13 mouse cellular contexts compared by ENCODE assay signal in the genomic region with DNA sequence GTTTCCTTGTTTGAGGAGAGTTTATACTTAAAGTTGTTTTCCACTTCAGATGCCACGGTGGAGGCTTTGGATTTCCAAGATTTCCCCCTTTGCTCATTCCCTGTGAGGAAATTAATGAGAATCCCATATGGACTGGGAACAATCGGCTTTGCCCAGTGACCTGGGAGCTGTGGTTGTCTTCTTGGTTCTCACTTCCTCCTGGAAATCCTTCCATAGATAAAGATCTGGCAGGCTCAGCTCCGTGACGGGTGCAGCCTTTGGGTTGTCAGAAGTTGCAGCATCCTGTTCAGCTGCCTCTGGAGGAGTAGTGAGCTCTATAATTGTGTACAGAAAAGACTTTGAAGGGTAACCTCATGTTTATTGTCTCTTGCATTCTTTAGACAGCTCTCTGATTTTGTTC.
DNase-seq lines count a peak whose midpoint lies in the region; ATAC-seq lines count a peak whose summit lies in the region.
"Had no signal": no experiment of that assay in that cellular context is flagged by ENCODE, and none has a peak within 500 bp of the region (broad histone marks: within the 10 kb centered on the region; RNA-seq: fewer than 3 reads in every experiment).

No protein-coding gene starts in this region.

- no peaks in the 10 kb centered on the region for H3K36me3 ChIP-seq in kidney, embryonic 14.5 days (ENCODE audit: control insufficient read depth, insufficient read depth, low read length)
- no peaks in the 10 kb centered on the region for H3K36me3 ChIP-seq in heart, embryonic 16.5 days (ENCODE audit: control insufficient read depth, insufficient read depth)
- no peaks in the 10 kb centered on the region for H3K36me3 ChIP-seq in kidney, embryonic 16.5 days (ENCODE audit: insufficient read depth, low read length)
- H3K36me3 ChIP-seq in hindbrain, embryonic 14.5 days (replicated peaks; ENCODE audit: control insufficient read depth, insufficient read depth), result no peaks in the 10 kb centered on the region
- no peaks in the 10 kb centered on the region for H3K36me3 ChIP-seq in midbrain, embryonic 10.5 days

- no peaks in the 10 kb centered on the region for H3K9me3 ChIP-seq in kidney, embryonic 14.5 days (ENCODE audit: control insufficient read depth, low read length)
- no peaks in the 10 kb centered on the region for H3K9me3 ChIP-seq in heart, embryonic 16.5 days (replicated peaks; ENCODE audit: control insufficient read depth, low read length)
- no peaks in the 10 kb centered on the region for H3K9me3 ChIP-seq in kidney, embryonic 16.5 days (ENCODE audit: low read length)
- H3K9me3 ChIP-seq in hindbrain, embryonic 14.5 days (ENCODE audit: control insufficient read depth, low read length), result no peaks in the 10 kb centered on the region
- H3K9me3 ChIP-seq in midbrain, embryonic 10.5 days (replicated peaks), result peaks cover 5% of the 10 kb centered on the region; the same call in 1 of the 2 replicates
- H3K9me3 ChIP-seq: forebrain, embryonic 13.5 days had no signal

- no peak overlapping the region for H3K4me2 ChIP-seq in kidney, embryonic 14.5 days (replicated peaks; ENCODE audit: low read depth, low read length)
- no peak overlapping the region for H3K4me2 ChIP-seq in heart, embryonic 16.5 days (ENCODE audit: low read depth, low read length)
- H3K4me2 ChIP-seq in kidney, embryonic 16.5 days (replicated peaks; ENCODE audit: low read depth, low read length), result no peak overlapping the region
- H3K4me2 ChIP-seq in hindbrain, embryonic 14.5 days (replicated peaks), result no peak overlapping the region
- H3K4me2 ChIP-seq: forebrain, embryonic 13.5 days had no signal

- no peak overlapping the region for H3K27ac ChIP-seq in kidney, embryonic 14.5 days (ENCODE audit: low read depth, low read length)
- peak overlapping the region; percentile 61 for H3K27ac ChIP-seq in heart, embryonic 16.5 days (ENCODE audit: low read length)
- H3K27ac ChIP-seq in kidney, embryonic 16.5 days (ENCODE audit: low read length), result peak overlapping the region; percentile 48; the same call in 1 of the 2 replicates
- H3K27ac ChIP-seq in hindbrain, embryonic 14.5 days, result no peak overlapping the region
- no peak overlapping the region for H3K27ac ChIP-seq in midbrain, embryonic 10.5 days (replicated peaks)
- H3K27ac ChIP-seq: forebrain, embryonic 13.5 days; left cerebral cortex, adult 2 months had no signal

- no peak overlapping the region for H3K4me3 ChIP-seq in kidney, embryonic 14.5 days (ENCODE audit: low read length)
- H3K4me3 ChIP-seq in heart, embryonic 16.5 days (ENCODE audit: low read length), result no peak overlapping the region
- no peak overlapping the region for H3K4me3 ChIP-seq in kidney, embryonic 16.5 days (ENCODE audit: low read length)
- H3K4me3 ChIP-seq in hindbrain, embryonic 14.5 days (replicated peaks; ENCODE audit: low read length), result no peak overlapping the region
- H3K4me3 ChIP-seq in midbrain, embryonic 10.5 days, result no peak overlapping the region
- H3K4me3 ChIP-seq: forebrain, embryonic 13.5 days; left cerebral cortex, adult 2 months had no signal

- peak; percentile 43 for DNase-seq in kidney, adult 11 months
- peak; percentile 39 for DNase-seq in lung, postnatal 25 days (ENCODE audit: low spot score)
- no peak for DNase-seq in B cell, adult 2 months
- DNase-seq in hindbrain, embryonic 14.5 days (ENCODE audit: low spot score), result no peak
- DNase-seq in midbrain, embryonic 10.5 days (ENCODE audit: low spot score), result no peak
- DNase-seq: cerebellum, adult 8-10 months; thymus, adult 2 months had no signal

- H3K9ac ChIP-seq in kidney, embryonic 14.5 days (ENCODE audit: low read depth, low read length), result no peak overlapping the region
- H3K9ac ChIP-seq in heart, embryonic 16.5 days (ENCODE audit: low read length), result no peak overlapping the region
- H3K9ac ChIP-seq in kidney, embryonic 16.5 days (replicated peaks; ENCODE audit: low read length), result no peak overlapping the region
- no peak overlapping the region for H3K9ac ChIP-seq in hindbrain, embryonic 14.5 days
- H3K9ac ChIP-seq: forebrain, embryonic 13.5 days had no signal

- H3K27me3 ChIP-seq in kidney, embryonic 14.5 days (ENCODE audit: control insufficient read depth, insufficient read depth, low read length), result no peaks in the 10 kb centered on the region
- no peaks in the 10 kb centered on the region for H3K27me3 ChIP-seq in heart, embryonic 16.5 days (ENCODE audit: control insufficient read depth, insufficient read depth, low read length)
- no peaks in the 10 kb centered on the region for H3K27me3 ChIP-seq in kidney, embryonic 16.5 days (ENCODE audit: insufficient read depth, low read length)
- H3K27me3 ChIP-seq in hindbrain, embryonic 14.5 days (ENCODE audit: control insufficient read depth, insufficient read depth, low read length), result no peaks in the 10 kb centered on the region
- H3K27me3 ChIP-seq in midbrain, embryonic 10.5 days (ENCODE audit: low read depth, poor library complexity, severe bottlenecking), result no peaks in the 10 kb centered on the region
- H3K27me3 ChIP-seq: forebrain, embryonic 13.5 days had no signal

- WGBS in kidney, embryonic 14.5 days, result 44% methylated on average over 4 of the region's 4 CpGs
- 44% methylated on average over 4 of the region's 4 CpGs for WGBS in heart, embryonic 16.5 days
- WGBS in kidney, embryonic 16.5 days, result 43% methylated on average over 4 of the region's 4 CpGs
- WGBS in hindbrain, embryonic 14.5 days, result 77% methylated on average over 4 of the region's 4 CpGs
- 80% methylated on average over 4 of the region's 4 CpGs for WGBS in midbrain, embryonic 10.5 days

- ATAC-seq in kidney, embryonic 14.5 days (ENCODE audit: low FRiP score, low TSS enrichment), result no peak
- ATAC-seq in heart, embryonic 16.5 days (replicated peaks; ENCODE audit: extremely low read depth, insufficient read depth, low FRiP score), result 0 out of 2 replicates have a peak, but pooled peaks have one; percentile 10
- peak; percentile 15; the same call in 1 of the 2 replicates for ATAC-seq in kidney, embryonic 16.5 days (ENCODE audit: low FRiP score, low TSS enrichment)
- no peak for ATAC-seq in hindbrain, embryonic 14.5 days (ENCODE audit: low FRiP score)
- ATAC-seq: forebrain, embryonic 13.5 days; intestine, embryonic 16.5 days had no signal

- no peaks in the 10 kb centered on the region; the same call in 1 of the 2 replicates for H3K4me1 ChIP-seq in kidney, embryonic 14.5 days (ENCODE audit: control insufficient read depth, insufficient read depth, low read length)
- no peaks in the 10 kb centered on the region for H3K4me1 ChIP-seq in heart, embryonic 16.5 days (ENCODE audit: control insufficient read depth, insufficient read depth, low read length)
- H3K4me1 ChIP-seq in kidney, embryonic 16.5 days (ENCODE audit: insufficient read depth, low read length), result no peaks in the 10 kb centered on the region; the same call in 1 of the 2 replicates
- no peaks in the 10 kb centered on the region for H3K4me1 ChIP-seq in hindbrain, embryonic 14.5 days (replicated peaks; ENCODE audit: control insufficient read depth, insufficient read depth, low read length)
- H3K4me1 ChIP-seq in midbrain, embryonic 10.5 days, result no peaks in the 10 kb centered on the region
- H3K4me1 ChIP-seq: forebrain, embryonic 13.5 days had no signal

Comparison
In these comparisons a context has a peak if more than half of its experiments do, and no peak if none do; other contexts are left out.
1. ATAC-seq: peak in heart, embryonic 16.5 days (single experiment) and kidney, embryonic 16.5 days (single experiment); none in kidney, embryonic 14.5 days (single experiment) and hindbrain, embryonic 14.5 days (single experiment).
2. H3K27ac ChIP-seq: peak in heart, embryonic 16.5 days (single experiment) and kidney, embryonic 16.5 days (single experiment); none in kidney, embryonic 14.5 days (single experiment), hindbrain, embryonic 14.5 days (single experiment) and midbrain, embryonic 10.5 days (single experiment).
3. DNase-seq: peak in kidney, adult 11 months (single experiment) and lung, postnatal 25 days (single experiment); none in B cell, adult 2 months (0 of 2), hindbrain, embryonic 14.5 days (single experiment) and midbrain, embryonic 10.5 days (single experiment).